Mouse (Mus musculus): ENCODE data around the gene Ptcra.
"Not testable (repeated sequence)": the region's sequence is repeated elsewhere in the genome, so short reads cannot be mapped to it uniquely, and the experiment has no call there.

Gene Ptcra

DNA sequence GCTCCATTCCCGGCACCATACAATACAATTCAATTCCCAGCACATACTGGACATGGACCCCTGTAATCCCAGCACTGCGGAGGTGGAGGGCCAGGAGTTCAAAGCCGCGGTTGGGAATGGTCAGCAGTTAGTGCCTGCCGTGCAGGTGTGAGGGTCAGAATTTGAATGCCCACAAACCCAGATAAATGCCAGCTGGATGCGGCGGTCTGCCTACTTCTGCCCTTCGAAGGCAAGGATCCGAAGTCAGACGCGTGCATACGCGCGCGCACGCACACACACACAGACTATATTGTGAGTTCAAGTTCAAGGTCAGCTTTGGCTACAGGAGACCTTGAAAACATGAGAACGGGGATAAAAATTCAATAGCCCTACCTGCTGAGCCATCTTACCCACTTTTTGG is 8.1 kb upstream of the Ptcra start:
- no peak for DNase-seq (ENCODE audit: low spot score in 2 of 2)

DNA sequence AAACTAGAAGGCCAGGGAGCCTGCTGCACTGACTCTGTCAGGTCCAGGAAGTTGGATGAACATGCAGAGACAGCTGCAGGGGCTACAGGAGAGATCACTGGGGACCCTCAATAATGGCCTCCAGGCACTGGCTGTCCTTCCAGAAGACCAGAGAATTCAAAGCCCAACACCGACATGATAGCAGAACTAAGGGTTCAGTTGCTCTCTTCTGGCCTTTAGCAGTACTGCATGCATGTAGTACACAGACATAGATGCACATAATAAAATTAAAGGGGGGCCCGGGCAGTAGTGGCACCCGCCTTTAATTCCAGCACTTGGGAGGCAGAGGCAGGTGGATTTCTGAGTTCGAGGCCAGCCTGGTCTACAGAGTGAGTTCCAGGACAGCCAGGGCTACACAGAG is 7.5 kb upstream of the Ptcra start:
- no peak for DNase-seq (ENCODE audit: low spot score in 2 of 2)

DNA sequence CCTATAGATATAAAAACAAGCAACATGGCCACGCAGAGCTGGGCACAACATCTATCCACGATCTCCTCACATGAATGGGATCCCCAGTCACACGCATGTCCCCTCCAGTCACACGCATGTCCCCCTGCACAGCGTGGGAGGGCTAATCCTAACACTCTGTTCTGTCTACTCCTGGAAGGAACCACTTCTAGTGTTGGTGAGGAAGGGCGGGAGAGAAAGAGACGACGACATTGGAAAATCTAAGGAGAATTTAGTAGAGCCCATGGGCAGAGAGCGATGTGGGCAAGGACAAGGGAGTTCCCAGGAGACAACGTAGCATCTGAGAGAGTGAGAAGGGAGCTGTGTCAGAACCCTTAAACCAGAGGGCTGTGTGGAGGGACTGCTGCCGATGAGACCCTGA is 7.0 kb upstream of the Ptcra start:
- no peak for DNase-seq (ENCODE audit: low spot score in 2 of 2)

DNA sequence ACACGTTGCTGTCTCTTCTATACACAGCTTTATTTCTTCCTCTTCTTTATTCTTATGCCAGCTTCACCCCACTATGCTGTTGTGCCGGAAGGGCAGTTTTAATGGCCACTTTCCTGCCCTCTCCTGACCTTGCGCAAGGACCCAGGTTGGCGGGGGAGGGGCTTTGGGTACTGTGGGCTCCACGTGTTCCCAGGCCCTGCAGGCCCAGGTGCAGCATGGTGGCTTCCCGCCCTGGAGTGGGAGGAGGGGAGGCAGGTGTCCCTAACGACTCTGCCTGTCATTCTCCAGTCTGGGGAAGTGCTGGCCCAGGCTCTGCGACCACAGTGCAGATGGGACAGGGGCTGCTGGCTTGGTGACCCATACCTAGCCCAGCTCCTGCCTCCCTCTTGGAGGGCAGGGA is 4.4 kb upstream of the Ptcra start:
- DNase-seq (ENCODE audit: low spot score in 2 of 2), result no peak

DNA sequence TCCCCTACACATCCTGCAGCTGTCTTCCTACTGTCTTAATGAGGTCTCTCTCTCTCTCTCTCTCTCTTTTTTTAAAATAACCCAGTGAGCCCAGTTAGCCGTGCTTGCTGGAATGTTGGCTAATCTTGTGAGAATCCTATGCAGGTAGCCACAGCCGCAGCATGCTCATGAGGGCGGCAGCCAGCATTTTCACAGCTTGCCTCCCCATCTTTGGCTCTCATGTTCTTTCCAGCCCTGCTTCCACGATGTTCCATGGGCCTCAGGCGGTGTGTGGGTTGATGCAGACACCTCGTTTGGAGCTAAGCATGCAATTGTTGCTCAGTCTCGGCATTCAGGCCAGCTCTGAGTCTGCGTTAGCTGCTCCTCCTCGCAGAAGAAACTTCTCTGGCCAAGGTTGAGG is 1.4 kb upstream of the Ptcra start:
- not testable (repeated sequence) for DNase-seq (ENCODE audit: low spot score in 2 of 2)

DNA sequence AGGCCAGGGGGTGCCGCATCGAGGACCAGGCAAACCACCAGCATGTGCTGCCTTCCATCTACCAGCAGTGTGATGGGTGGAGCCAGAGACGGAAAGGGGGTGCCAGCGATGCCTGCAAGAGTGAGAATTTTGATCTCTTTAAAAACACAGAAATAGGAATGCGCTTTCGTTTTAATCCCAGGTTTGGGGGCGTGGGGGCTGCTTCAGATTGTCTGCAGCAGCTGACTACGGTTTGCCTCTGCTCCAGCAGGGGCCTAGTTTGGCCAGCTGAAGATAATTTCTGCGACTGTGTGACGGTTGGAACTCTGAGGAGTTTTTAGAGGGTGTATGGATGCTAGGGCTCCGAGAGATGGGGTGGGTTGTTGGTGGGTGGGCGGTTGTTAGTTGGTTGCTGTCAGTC is 4.8 kb downstream of the Ptcra start:
- no peak for DNase-seq (ENCODE audit: low spot score in 2 of 2)

DNA sequence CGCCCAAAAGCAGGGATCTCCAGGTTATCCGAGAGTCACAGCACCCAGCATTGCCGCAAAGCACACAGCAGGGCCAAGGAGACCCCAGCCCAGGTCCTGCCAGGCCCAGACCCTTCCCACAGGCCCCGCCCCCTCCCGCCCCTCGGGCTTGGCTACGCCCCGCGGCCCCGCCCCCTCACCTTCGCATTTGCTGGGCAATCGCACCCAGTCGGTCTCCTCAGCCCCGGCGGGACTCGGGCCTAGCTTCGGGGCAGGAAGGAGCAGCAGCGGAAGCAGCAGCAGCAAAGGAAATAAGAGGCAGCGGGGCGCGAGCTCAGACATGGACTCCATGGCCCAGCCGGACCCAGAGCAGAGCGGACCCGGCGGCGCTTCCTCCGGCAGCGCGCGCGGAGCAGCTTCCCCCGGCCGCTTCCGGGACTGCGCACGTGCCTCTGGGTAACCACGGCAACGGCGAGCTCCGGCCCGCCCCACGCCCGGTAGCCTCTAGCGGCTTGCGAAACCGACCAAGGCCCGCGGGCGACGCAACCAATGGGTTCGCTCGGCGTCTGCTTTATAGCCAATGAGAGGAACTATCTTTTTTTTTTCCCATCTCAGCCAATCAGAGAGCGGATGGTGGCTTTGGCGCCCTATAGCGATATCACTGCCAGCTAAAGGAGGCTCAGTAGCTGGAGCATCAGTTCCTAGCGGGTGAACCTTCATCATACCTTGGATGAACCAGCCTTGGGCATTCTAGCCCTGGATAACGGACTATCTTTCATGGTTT is 11.5 kb downstream of the Ptcra start, which contains the start of gene Cnpy3:
Cnpy3 (minus strand) TSS at position 421 of the 763 bp plus-strand sequence.
- peak; percentile 92 to 97 for DNase-seq (ENCODE audit: low spot score in 2 of 2)

DNA sequence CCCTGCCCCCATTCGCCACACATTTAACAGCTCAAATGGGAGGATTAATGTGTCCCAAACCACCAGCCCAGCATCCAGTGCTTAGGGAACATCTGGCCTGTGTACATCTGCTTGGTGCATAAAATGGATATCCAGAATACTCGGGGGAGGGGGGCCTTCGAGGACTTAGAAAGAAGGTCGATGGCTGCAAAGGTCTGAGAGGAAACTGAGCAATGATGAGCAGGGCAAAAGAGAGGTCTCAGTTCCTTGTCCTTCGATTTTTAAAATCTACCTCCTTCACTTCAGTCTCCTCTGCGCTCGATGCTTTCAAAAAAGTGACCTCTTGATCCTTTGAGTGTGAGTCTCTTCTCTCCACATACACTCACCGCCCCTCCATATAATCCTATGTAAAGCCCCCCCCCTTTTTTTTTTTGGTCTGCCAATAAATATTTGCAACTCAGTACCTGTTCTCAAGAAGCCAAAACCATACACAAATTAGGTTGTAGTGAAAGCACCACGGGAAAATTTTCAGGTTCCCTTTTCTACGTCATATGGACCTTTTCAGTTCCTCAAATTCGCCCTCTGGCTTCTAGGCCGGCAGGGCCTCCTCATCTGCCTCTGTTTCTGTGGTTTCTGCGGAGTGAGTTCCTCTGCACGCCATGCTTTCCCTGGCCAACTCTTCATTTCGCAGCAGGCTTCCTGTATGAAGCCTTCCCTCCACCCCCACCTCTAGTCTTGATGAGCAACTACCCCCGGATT is 12.3 kb downstream of the Ptcra start:
- no peak for DNase-seq (ENCODE audit: low spot score in 2 of 2)

DNA sequence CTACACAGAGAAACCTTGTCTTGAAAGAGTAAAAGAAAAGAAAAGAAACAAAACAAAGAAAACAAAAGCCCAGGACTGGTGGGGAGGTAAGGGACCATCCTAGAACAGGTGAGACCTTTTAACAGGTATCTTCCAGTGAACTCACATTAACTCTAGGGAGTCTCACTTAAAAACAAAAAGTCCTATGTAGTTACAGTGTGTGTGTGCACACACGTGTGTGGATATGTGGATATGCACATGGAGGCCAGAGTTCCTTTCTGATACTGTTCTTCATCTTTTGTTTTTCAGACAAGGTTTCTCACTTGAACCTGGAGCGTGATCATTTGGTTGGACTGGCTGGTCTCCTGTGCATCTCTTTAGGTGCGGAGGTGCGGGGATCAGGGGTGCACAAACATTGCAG is 12.9 kb downstream of the Ptcra start:
- DNase-seq (ENCODE audit: low spot score in 2 of 2), result no peak

DNA sequence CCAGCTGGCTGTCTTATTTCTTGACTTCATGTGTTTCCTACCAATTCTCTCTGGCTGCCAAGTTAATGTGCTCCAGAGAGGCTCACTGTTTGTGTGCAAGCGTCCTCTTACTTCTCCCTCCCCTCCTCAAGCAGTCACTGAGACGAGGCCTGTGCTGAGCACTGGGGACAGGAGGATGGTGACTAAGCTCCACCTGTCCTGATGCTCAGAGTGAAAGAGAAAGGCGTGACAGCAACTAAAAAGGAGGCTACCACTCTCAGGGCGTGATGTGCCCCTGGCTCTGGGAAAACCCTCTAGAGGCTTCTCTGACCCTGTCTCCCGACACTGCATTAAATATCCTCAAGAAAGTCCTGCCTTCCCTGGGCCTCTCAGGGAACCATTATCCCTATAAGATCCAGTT is 14.2 kb downstream of the Ptcra start:
- no peak for DNase-seq (ENCODE audit: low spot score in 2 of 2)

DNA sequence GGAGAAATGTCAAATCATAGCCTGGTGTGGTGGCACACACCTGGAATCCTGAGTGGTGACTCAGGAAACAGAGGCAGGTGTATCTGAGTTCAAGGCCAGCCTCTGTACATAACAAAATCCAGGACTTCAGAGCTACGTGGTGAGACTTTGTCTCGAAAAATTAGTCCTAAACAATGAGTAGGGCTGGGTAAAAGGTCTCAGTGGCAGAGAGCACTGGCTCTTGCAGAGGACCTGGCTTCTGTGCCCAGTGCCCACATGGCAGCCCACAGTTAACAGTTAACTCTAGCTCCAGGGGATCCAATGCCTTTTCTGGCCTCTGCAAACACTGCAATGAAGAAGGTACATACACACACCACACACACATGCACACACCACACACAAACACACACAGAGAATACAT is 15.7 kb downstream of the Ptcra start:
- DNase-seq (ENCODE audit: low spot score in 2 of 2), result no peak

DNA sequence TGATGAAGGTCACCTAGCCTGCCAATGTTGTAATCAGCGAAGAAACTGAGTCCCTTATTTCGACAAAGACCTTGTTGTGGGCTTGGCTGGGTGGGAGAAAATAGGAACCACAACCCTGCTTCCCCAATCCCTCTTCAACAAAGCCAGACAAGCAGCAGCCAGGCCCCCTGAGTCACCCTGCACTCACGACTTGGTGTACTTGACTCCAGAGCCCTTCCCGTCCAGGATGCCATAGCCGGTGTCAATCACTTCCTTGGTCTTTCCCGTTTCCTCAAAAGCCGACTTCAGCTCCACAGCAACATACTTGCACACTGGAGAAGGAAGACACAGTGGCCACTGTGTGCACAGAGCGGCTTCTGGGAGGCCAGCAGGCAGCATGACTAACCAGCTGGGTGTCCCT is 16.3 kb downstream of the Ptcra start:
- DNase-seq (ENCODE audit: low spot score in 2 of 2), result no peak

DNA sequence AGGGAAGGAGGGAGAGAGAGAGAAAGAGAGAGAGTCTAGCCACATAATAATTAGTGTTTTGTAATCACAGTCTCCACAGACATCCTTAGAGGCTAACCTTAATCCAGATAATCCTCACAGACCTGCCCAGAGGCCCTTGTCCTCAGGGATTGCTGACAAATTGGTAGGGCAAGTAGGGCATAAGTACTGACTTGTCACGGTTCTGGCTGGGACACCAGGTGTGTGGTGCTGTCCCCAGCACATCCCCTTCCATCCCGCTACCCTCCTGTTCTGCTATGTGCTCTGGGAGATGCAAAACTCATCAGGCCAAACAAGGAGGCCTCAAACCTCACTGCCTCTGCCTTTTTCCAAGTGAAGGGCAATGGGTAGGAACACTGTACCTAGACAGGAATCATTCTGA is 18.0 kb downstream of the Ptcra start:
- no peak for DNase-seq (ENCODE audit: low spot score in 2 of 2)

DNA sequence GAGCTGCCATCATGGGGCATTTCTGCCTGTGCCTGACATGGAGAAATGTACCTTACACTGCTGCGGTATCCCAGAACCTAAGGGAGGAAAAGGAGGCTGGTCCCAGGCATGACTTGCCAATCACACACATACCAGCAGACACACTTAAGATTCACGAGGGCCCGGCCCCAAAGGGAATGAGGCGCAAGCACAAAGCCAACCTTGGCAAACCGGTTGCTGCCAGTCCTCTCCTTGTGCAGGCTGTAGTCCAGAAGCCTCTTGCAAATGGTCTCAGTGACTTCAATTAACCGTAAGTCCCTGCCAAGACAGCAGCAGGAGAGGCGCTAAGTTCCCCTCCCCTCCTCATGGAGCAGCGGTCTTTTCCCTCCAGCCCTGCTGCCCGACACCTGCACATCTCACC is 20.5 kb downstream of the Ptcra start:
- DNase-seq (ENCODE audit: low spot score in 2 of 2), result no peak

DNA sequence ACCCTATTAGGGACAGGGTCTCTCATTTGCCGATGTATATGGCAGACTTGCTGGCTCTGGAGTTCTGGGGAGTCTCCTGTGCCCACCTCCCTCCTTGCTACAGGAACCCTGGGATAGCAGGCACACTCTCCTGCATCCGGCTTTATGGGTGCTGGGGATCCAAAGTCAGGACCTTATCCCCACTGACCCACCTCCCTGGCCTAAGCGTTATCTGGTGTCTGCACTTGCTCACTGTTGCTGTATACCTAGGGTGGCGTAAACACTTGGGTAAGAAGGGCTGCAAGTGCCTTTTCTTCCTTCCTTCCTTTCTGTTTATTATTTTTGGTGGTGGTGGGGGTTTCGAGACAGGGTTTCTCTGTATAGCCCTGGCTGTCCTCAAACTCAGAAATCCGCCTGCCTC is 22.2 kb downstream of the Ptcra start:
- no peak for DNase-seq (ENCODE audit: low spot score in 2 of 2)

DNA sequence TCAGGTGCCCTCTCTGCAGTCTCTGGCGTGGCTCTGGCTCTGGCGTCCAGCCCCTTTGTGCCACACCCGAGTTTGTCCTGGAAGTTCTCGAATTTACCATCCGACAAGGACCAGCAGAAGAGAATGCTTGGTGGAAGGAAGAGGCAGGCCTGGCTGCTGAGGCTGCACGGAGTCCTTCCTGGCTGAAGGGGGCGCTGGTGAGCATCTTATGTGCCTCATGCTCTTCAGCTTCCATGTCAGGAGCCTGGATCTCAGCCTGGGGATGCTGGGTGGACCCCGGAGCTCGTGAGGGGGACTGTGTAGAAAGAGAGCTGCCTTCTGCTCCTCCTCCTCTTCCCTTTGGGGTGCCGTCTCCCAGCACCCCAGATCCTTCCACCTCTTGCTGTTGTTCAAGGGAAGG is 27.4 kb downstream of the Ptcra start:
- no peak for DNase-seq (ENCODE audit: low spot score in 2 of 2)

DNA sequence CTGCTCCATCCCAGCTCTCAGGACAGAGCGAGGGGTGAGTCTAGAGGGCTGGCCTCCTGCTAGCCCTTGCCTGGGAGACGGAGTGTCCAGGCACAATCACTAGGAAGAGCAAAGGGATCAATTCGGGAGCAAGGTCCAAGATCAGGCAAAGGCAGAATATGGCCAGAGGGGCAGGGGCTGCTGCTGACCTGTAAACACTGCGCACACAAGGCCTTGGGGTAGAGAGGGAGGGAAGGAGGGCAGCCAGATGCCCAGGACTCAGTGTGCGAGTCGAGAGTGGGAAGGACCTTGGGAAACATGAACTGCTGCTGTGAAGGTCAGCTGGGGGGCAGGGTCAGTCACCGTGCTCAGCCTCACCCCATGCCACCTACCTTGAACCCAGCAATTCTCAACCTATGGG is 28.2 kb downstream of the Ptcra start:
- DNase-seq (ENCODE audit: low spot score in 2 of 2), result no peak

DNA sequence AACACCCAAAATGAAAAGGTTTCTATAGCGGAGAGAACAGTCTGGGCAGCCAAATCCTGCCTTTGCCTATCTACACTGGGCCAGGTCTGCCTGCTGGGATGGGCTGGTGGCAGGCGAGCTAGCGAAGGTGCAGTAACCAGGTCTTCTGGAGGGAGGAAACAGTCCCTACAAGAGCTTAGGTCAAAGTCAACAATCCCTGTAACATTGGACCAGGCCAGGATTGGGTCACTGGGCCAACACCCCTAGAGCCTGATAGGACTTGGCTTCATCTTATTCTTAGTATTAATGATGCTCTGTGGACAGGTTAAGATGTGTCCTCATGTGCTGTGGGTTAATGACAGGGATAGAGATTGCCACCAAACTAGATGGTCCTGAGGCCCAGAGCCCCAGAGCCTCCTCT is 29.5 kb downstream of the Ptcra start:
- no peak for DNase-seq (ENCODE audit: low spot score in 2 of 2)

DNA sequence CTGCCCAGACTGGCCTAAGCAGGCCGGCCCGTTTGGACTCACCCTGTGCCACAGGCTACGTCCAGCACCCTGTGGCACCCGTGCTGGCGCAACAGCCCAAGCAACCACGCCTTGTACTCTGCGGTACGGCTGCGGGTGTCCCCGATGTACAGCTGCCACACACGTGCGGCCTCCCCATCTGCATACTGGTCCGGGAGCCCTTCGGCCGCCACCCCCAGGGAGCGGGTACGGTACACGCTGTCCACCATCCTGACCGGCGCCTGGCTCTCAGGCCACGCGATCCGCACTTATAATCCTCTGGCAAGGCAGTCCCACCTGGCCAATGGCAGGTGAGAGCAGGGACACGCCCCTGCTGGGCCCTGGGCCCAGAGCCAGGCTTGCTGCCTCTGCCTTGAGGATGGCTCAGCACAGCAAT is 34.6 kb downstream of the Ptcra start, which contains the start of gene Gnmt:
Gnmt (minus strand) TSS at position 265 of the 415 bp plus-strand sequence.
- peak; percentile 32 to 37 for DNase-seq (ENCODE audit: low spot score in 2 of 2)

DNA sequence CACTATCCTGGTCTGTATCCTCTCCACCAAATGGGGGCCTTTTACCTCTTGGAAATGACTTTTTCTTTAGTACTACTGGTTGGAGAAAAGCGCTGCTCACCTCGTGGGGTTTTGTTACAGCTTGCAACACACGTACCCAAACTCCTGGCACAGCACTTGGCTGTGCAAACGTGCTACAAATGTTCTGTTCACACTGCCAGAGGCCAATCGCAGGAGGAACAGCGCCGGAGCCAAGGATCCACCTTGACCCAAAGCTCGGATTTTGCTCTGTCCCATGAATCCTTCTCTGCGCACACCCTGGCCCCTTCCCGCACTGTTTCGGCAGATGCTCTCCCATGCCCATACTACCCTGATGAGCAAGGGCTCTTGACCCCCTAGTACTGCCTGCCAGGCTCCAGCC is 35.0 kb downstream of the Ptcra start:
- DNase-seq (ENCODE audit: low spot score in 2 of 2), result no peak

DNA sequence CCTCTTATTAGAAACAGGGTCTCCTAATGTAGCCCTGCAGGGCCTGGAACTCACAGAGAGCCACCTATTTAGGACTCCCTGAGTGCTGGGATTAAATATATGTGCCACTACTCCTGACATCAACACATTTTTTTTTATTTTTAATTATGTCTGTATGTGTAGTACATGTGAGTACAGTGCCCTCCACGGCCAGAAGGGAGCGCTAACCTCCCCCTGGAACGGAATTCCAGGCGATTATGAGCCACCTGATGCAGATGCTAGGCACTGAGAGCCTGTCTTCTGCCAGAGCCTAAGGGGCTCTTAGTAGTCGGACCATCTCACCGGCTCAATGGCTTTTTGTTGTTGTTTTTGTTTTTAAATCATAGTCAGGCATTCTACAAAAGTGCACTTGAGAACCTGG is 35.5 kb downstream of the Ptcra start:
- no peak for DNase-seq (ENCODE audit: low spot score in 2 of 2)

DNA sequence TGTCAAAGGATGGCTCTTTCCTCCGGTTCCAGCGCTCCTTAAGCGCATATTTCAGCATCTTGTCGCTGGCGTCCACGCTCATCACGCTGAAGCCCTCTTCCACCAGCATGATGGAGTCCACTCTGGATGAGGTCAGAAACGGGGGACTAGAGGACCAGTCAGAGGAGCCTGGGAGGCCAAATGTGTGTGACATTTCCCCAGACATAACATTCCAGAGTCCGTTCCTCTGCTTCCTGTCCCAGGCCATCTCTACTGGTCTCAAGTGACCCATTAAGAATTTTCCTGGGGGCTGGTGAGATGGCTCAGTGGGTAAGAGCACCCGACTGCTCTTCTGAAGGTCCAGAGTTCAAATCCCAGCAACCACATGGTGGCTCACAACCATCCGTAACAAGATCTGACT is 36.2 kb downstream of the Ptcra start:
- DNase-seq (ENCODE audit: low spot score in 2 of 2), result no peak

Measured in urinary bladder, postnatal 36 days (tissue).